Mouse (Mus musculus) testis, adult 2 months (tissue): Measurements from ENCODE around the gene Slamf6. TPM values are rescaled to one million over a fixed set of nuclear protein-coding genes. Genes with fewer than 3 reads are reported as not detected.
A peak's percentile ranks its signal among the peaks of the same experiment; 100 is the strongest.

Source experiments
- H3K27ac ChIP-seq: fragments of 200-500 bp; 2 replicates; pipeline ENCODE4 v1.5.1; 2012; ENCODE audit warnings: low read depth, low read length; ENCODE audit not compliant: control insufficient read depth, insufficient read depth
- H3K27me3 ChIP-seq: fragments of 200-500 bp; 2 replicates; pipeline ENCODE4 v1.6.1; 2012; ENCODE audit warnings: mild to moderate bottlenecking, low read length, moderate library complexity; ENCODE audit not compliant: control insufficient read depth, insufficient read depth
- H3K36me3 ChIP-seq: fragments of 200-500 bp; 2 replicates; pipeline ENCODE4 v1.6.1; 2012; ENCODE audit warnings: mild to moderate bottlenecking, low read length; ENCODE audit not compliant: control insufficient read depth, insufficient read depth
- H3K4me1 ChIP-seq: fragments of 200-500 bp; 2 replicates; pipeline ENCODE4 v1.6.1; 2012; ENCODE audit warnings: low read length; ENCODE audit not compliant: control insufficient read depth, insufficient read depth
- H3K4me3 ChIP-seq: fragments of 200-500 bp; 2 replicates; pipeline ENCODE4 v1.5.1; 2012; ENCODE audit warnings: low read depth, mild to moderate bottlenecking, low read length, moderate library complexity, mixed read lengths; ENCODE audit not compliant: control insufficient read depth
- CTCF ChIP-seq: fragments of 200-500 bp; IDR thresholded peaks from 2 replicates; pipeline ENCODE4 v1.5.1; 2012; ENCODE audit warnings: low read depth, mild to moderate bottlenecking, inconsistent platforms, low read length, moderate library complexity; ENCODE audit not compliant: control insufficient read depth, insufficient read depth, insufficient replicate concordance
- POLR2A ChIP-seq: fragments of 200-500 bp; IDR thresholded peaks from 2 replicates; pipeline ENCODE4 v1.6.1; 2012; ENCODE audit warnings: low read depth, mild to moderate bottlenecking, inconsistent platforms, low read length, moderate library complexity; ENCODE audit not compliant: control insufficient read depth
- polyA plus RNA-seq: library from polyadenylated mRNA; depleted of rRNA; stranded (reverse); fragments of >200 nt; gene quantifications from 2 replicates; pipeline ENCODE4 v1.2.3, GENCODE M21; 2012

Gene Slamf6
- polyA plus RNA-seq, 1 experiment: not detected

GRCm38 (mm10) chr1:171991883-171992282 is 74.6 kb downstream of the Slamf6 start:
- H3K4me1 ChIP-seq: no peaks in the 10 kb centered on the region
- H3K4me3 ChIP-seq: no peak overlapping the region
- no peak overlapping the region for H3K27ac ChIP-seq
- H3K36me3 ChIP-seq: no peaks in the 10 kb centered on the region
- TF ChIP-seq POLR2A (no peak), CTCF (no peak)
- no peaks in the 10 kb centered on the region for H3K27me3 ChIP-seq

- no peaks in the 10 kb centered on the region for H3K36me3 ChIP-seq
- TF ChIP-seq POLR2A (no peak), CTCF (no peak)
- no peak overlapping the region for H3K4me3 ChIP-seq
- H3K27ac ChIP-seq: no peak overlapping the region
- H3K27me3 ChIP-seq: no peaks in the 10 kb centered on the region
- H3K4me1 ChIP-seq: no peaks in the 10 kb centered on the region
Observed at GRCm38 (mm10) chr1:171992901-171993530, 75.7 kb downstream of the Slamf6 start.

- H3K4me1 ChIP-seq: no peaks in the 10 kb centered on the region
- TF ChIP-seq CTCF (no peak), POLR2A (no peak)
- no peaks in the 10 kb centered on the region for H3K27me3 ChIP-seq
- H3K4me3 ChIP-seq: no peak overlapping the region
- no peaks in the 10 kb centered on the region for H3K36me3 ChIP-seq
- H3K27ac ChIP-seq: no peak overlapping the region
Observed at GRCm38 (mm10) chr1:171994501-171994900, 77.2 kb downstream of the Slamf6 start.

- H3K36me3 ChIP-seq: no peaks in the 10 kb centered on the region
- no peaks in the 10 kb centered on the region for H3K4me1 ChIP-seq
- H3K27me3 ChIP-seq: no peaks in the 10 kb centered on the region
- no peak overlapping the region for H3K4me3 ChIP-seq
- no peak overlapping the region for H3K27ac ChIP-seq
- TF ChIP-seq POLR2A (no peak), CTCF (no peak)
Observed at GRCm38 (mm10) chr1:171994918-171995715, 77.8 kb downstream of the Slamf6 start.

GRCm38 (mm10) chr1:171996701-171997100 is 79.4 kb downstream of the Slamf6 start:
- H3K27ac ChIP-seq: no peak overlapping the region
- H3K4me1 ChIP-seq: no peaks in the 10 kb centered on the region
- no peak overlapping the region for H3K4me3 ChIP-seq
- no peaks in the 10 kb centered on the region for H3K27me3 ChIP-seq
- no peak for TF ChIP-seq POLR2A
- TF ChIP-seq CTCF: no peak
- H3K36me3 ChIP-seq: no peaks in the 10 kb centered on the region

- Histone ChIP-seq H3K4me3 (no peak overlapping the region), H3K27ac (no peak overlapping the region), H3K27me3 (no peaks in the 10 kb centered on the region), H3K4me1 (no peaks in the 10 kb centered on the region), H3K36me3 (no peaks in the 10 kb centered on the region)
- TF ChIP-seq POLR2A (no peak), CTCF (no peak)
Observed at GRCm38 (mm10) chr1:171998820-171999597, 81.7 kb downstream of the Slamf6 start.

- H3K4me1 ChIP-seq: no peaks in the 10 kb centered on the region
- no peaks in the 10 kb centered on the region for H3K36me3 ChIP-seq
- peak; percentile 38; the same call in 1 of the 2 replicates for TF ChIP-seq CTCF
- no peak for TF ChIP-seq POLR2A
- H3K4me3 ChIP-seq: no peak overlapping the region
- no peaks in the 10 kb centered on the region for H3K27me3 ChIP-seq
- no peak overlapping the region for H3K27ac ChIP-seq
Observed at GRCm38 (mm10) chr1:172000641-172001040, 83.3 kb downstream of the Slamf6 start.
